Comparison of ENCODE assay signal across 27 mouse cellular contexts in genomic region chr9:40666190-40666803, GRCm38 (mm10). TPM values are rescaled to one million over a fixed set of nuclear protein-coding genes. Genes with fewer than 3 reads are reported as not detected.
DNase-seq lines count a peak whose midpoint lies in the region; ATAC-seq and TF ChIP-seq lines count a peak whose summit lies in the region.
"Had no signal": no experiment of that assay in that cellular context is flagged by ENCODE, and none has a peak within 500 bp of the region (broad histone marks: within the 10 kb centered on the region; RNA-seq: fewer than 3 reads in every experiment).

No protein-coding gene starts in this region.

- no peak overlapping the region for H3K27ac ChIP-seq in hindbrain, embryonic 16.5 days (ENCODE audit: low read depth, low read length)
- H3K27ac ChIP-seq in hindbrain, embryonic 10.5 days = no peak overlapping the region
- H3K27ac ChIP-seq: forebrain, embryonic 10.5 days; forebrain, embryonic 15.5 days; heart, adult 2 months; heart, embryonic 10.5 days; heart, embryonic 13.5 days; hindbrain, embryonic 13.5 days had no signal

- H3K4me2 ChIP-seq in hindbrain, embryonic 16.5 days (ENCODE audit: low read length) = no peak overlapping the region
- H3K4me2 ChIP-seq: forebrain, embryonic 15.5 days; heart, embryonic 13.5 days; hindbrain, embryonic 13.5 days had no signal

- no peaks in the 10 kb centered on the region for H3K36me3 ChIP-seq in hindbrain, embryonic 16.5 days (ENCODE audit: control insufficient read depth, insufficient read depth, low read length)
- no peaks in the 10 kb centered on the region for H3K36me3 ChIP-seq in hindbrain, embryonic 10.5 days
- H3K36me3 ChIP-seq: forebrain, embryonic 10.5 days; forebrain, embryonic 15.5 days; heart, embryonic 10.5 days; heart, embryonic 13.5 days; hindbrain, embryonic 13.5 days had no signal

- no peak overlapping the region for H3K9ac ChIP-seq in hindbrain, embryonic 16.5 days (ENCODE audit: low read depth, low read length)
- H3K9ac ChIP-seq: forebrain, embryonic 15.5 days; heart, embryonic 13.5 days; hindbrain, embryonic 13.5 days had no signal

- no peak for TF ChIP-seq POLR2A in brain, embryonic 14.5 days (IDR thresholded peaks at IDR 0.05; ENCODE audit: borderline replicate concordance, extremely low read depth, insufficient read depth, insufficient read length, poor library complexity, severe bottlenecking)

- peak; percentile 64; the same call in 1 of the 2 replicates for ATAC-seq in hindbrain, embryonic 16.5 days
- peak; percentile 74 for ATAC-seq in megakaryocyte progenitor cell, adult 5-6 weeks (replicated peaks; ENCODE audit: poor library complexity)
- ATAC-seq: activated CD4-positive, CD25-positive, alpha-beta regulatory T cell, adult 4 months; forebrain, embryonic 15.5 days had no signal

- no peak for TF ChIP-seq CTCF in brain, embryonic 14.5 days (IDR thresholded peaks at IDR 0.05; ENCODE audit: borderline replicate concordance, extremely low read depth, insufficient read depth, insufficient read length)

- peaks cover under 1% of the 10 kb centered on the region; the same call in 1 of the 2 replicates for H3K4me1 ChIP-seq in hindbrain, embryonic 16.5 days (ENCODE audit: control insufficient read depth, insufficient read depth, low read depth, low read length)
- H3K4me1 ChIP-seq in hindbrain, embryonic 10.5 days (replicated peaks) = peaks cover 10% of the 10 kb centered on the region

- DNase-seq in hindbrain, embryonic 10.5 days (ENCODE audit: low spot score) = no peak
- DNase-seq in A20 (ENCODE audit: low read depth, low spot score) = peak; percentile 84
- DNase-seq in brain, embryonic 14.5 days (ENCODE audit: low read depth) = peak; percentile 37
- no peak for DNase-seq in neural tube, embryonic 10.5 days (ENCODE audit: extremely low spot score, low spot score)
- DNase-seq: adrenal gland, adult 8-10 months; adrenal gland, postnatal 25 days; cerebellum, adult 11 months; cerebellum, adult 2 months; gastrocnemius, postnatal 25 days; heart, adult 2 months; heart, postnatal 14 days; heart, postnatal 4 days; kidney, adult 11 months had no signal

- H3K4me3 ChIP-seq in hindbrain, embryonic 16.5 days (ENCODE audit: low read length) = no peak overlapping the region
- H3K4me3 ChIP-seq in hindbrain, embryonic 10.5 days = no peak overlapping the region
- H3K4me3 ChIP-seq: forebrain, embryonic 10.5 days; forebrain, embryonic 15.5 days; heart, adult 2 months; heart, embryonic 10.5 days; heart, embryonic 13.5 days; hindbrain, embryonic 13.5 days had no signal

- 74% methylated on average over 9 of the region's 9 CpGs for WGBS in hindbrain, embryonic 16.5 days
- 85% methylated on average over 9 of the region's 9 CpGs for WGBS in hindbrain, embryonic 10.5 days

- no peaks in the 10 kb centered on the region for H3K27me3 ChIP-seq in hindbrain, embryonic 16.5 days (replicated peaks; ENCODE audit: control insufficient read depth, insufficient read depth, low read length)
- no peaks in the 10 kb centered on the region; the same call in 1 of the 2 replicates for H3K27me3 ChIP-seq in hindbrain, embryonic 10.5 days (ENCODE audit: insufficient read depth, poor library complexity, severe bottlenecking)
- H3K27me3 ChIP-seq: forebrain, embryonic 15.5 days; heart, embryonic 13.5 days; hindbrain, embryonic 13.5 days had no signal

- peaks cover 2% of the 10 kb centered on the region for H3K9me3 ChIP-seq in hindbrain, embryonic 16.5 days (ENCODE audit: control insufficient read depth, low read length)
- peaks cover 8% of the 10 kb centered on the region for H3K9me3 ChIP-seq in hindbrain, embryonic 10.5 days
- H3K9me3 ChIP-seq: forebrain, embryonic 15.5 days; hindbrain, embryonic 13.5 days had no signal

RNA-seq across cellular contexts. Expression of gene Gm21915, which starts 4.1 kb away (rescaled TPM):
- not detected in 2 replicates for polyA plus RNA-seq in hindbrain, embryonic 16.5 days (2015; fragmentation: Nextera tagmentation; extraction: Ambion mirVana)
- not detected in 2 replicates for polyA plus RNA-seq in hindbrain, embryonic 10.5 days (2016; fragmentation: Nextera tagmentation; extraction: Ambion mirVana)
- polyA plus RNA-seq in brain, embryonic 14.5 days (2012; rRNA removed) = not detected in 2 replicates
- total RNA-seq in megakaryocyte progenitor cell, adult 5-6 weeks (2015) = not detected in 2 replicates
- total RNA-seq in megakaryocyte progenitor cell, adult 5-6 weeks (2017) = not detected in 2 replicates
- total RNA-seq: adrenal gland, adult 8-10 months; adrenal gland, postnatal 25 days; gastrocnemius, adult 8-10 months; gastrocnemius, postnatal 25 days; heart, adult 2 months; heart, postnatal 14 days; heart, postnatal 4 days had no signal
- polyA plus RNA-seq: activated CD4-positive, CD25-positive, alpha-beta regulatory T cell, adult 4 months; cerebellum, adult 2 months; embryonic facial prominence, embryonic 11.5 days; embryonic facial prominence, embryonic 14.5 days; forebrain, embryonic 10.5 days; forebrain, embryonic 15.5 days; gonadal fat pad, adult 2 months; heart, adult 2 months; heart, embryonic 10.5 days; heart, embryonic 13.5 days; heart, embryonic 16.5 days; hindbrain, embryonic 13.5 days; intestine, embryonic 14.5 days had no signal

RNA-seq across cellular contexts. Expression of gene Clmp, which starts 19.5 kb away (rescaled TPM):
- 49.1 and 54.2 TPM in 2 replicates for polyA plus RNA-seq in hindbrain, embryonic 16.5 days (2015; fragmentation: Nextera tagmentation; extraction: Ambion mirVana)
- 33.7 and 37.0 TPM in 2 replicates for polyA plus RNA-seq in hindbrain, embryonic 10.5 days (2016; fragmentation: Nextera tagmentation; extraction: Ambion mirVana)
- polyA plus RNA-seq in brain, embryonic 14.5 days (2012; rRNA removed) = 31.6 and 48.4 TPM in 2 replicates
- total RNA-seq in megakaryocyte progenitor cell, adult 5-6 weeks (2015) = 0.10 and 0.22 TPM in 2 replicates
- 0.25 and 0.54 TPM in 2 replicates for total RNA-seq in megakaryocyte progenitor cell, adult 5-6 weeks (2017)

Comparison
In these comparisons a context has a peak if more than half of its experiments do, and no peak if none do; other contexts are left out.
1. DNase-seq: peak in A20 (single experiment) and brain, embryonic 14.5 days (single experiment); none in hindbrain, embryonic 10.5 days (single experiment) and neural tube, embryonic 10.5 days (single experiment).